Mouse (Mus musculus) T-cell, adult 66 days (primary cell): ENCODE measurements around the gene Lcn2. TPM values are rescaled to one million over a fixed set of nuclear protein-coding genes. Genes with fewer than 3 reads are reported as not detected.

Source experiments
- total RNA-seq, 2 experiments: library from RNA; stranded (reverse); gene quantifications; 3 replicates in 1 of 2; 4 replicates in 1 of 2; pipeline ENCODE4 v1.2.4; 2023

Lcn2 gene
- 1 to 10 TPM; 1.9 to 2.4 TPM for total RNA-seq

DNA sequence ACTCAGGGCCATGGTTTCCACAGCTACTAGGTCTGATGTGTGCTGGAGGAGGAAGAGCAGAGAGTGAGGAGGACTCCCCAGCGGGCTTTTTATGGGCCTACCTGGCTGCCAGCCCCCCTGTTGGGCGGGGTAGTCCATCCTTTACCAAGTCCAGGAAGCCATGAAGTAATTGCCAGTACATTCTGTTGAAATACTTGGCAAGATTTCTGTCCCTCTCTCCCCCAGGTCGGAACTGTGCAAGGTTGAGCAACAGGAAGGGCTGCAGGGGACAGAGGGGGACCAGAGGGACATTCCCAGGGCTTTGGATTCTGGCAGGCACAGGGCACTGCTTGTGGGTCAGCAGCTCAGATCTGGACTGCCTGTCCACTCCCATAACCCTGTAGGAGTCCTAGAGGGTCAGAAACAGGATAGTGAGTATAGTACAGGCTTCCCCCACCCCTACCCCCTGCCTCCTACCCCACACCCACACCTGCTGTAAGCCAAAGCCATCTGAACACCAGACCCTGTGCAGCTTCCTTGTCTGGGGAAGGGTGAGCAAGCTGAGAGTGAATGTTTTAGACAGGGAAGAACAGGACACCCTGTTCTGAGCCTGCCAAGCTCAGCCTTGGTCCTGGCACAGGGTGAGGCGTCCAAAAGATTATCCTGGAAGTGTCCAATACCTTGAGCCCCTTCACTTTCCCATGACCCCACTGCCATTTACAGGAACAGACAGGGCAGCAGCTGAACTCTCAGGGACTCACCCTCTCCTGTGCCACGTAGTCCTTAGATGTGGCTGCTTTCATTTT lies at the start of gene Lcn2:
Gene Lcn2 (minus strand): TSS at position 547 of the 785 bp plus-strand sequence.

DNA sequence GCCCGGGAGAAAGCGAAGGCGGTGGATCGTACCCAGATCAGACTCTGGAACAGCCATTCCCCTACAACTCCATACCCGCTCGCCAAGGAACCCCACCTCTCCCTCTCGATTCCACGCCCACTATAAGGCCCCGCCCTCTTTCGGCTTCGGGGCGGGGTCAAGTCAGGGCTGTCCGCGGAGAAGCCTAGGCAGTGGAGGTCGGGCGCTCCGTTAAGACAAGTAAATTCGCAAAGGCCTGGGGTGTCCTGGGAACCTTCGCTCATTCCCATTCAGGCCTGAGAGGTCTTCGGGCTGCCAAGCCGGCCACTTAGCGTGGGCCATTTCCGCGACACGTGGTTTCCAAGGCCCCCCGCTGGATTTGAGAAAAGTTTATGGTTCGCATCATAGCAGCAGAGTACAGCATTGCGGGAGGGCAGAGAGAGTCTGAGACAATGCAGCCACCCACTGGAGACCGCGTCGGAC lies 7.5 kb upstream of the Lcn2 start, which contains the start of gene Ptges2:
Gene Ptges2 (plus strand): TSS at position 413 of the 462 bp plus-strand sequence.

DNA sequence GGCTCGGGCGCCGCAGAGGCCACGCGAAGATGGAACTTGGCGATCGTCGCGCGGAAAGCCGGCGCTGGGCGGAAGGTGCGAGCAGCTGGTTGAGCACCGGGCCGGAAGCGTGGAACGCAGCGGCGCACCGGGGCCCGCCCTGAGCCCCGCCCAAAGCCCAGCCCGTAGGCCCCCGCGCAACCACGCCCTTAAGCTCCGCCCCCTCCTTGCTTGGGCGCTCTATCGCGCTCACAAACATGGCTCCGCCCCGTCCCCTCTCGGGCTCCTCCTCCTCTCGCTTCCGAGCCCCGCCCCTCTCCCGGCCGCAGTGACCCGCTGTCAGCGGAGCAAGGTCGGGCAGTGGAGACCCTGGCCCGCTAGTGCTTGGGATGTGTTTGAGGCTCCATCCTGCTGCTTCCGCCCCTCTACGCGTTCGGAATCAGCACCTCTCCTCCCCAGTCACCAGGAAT lies 6.3 kb downstream of the Lcn2 start, which contains the start of gene 1110008P14Rik:
Gene 1110008P14Rik (minus strand): TSS at position 164 of the 449 bp plus-strand sequence.

DNA sequence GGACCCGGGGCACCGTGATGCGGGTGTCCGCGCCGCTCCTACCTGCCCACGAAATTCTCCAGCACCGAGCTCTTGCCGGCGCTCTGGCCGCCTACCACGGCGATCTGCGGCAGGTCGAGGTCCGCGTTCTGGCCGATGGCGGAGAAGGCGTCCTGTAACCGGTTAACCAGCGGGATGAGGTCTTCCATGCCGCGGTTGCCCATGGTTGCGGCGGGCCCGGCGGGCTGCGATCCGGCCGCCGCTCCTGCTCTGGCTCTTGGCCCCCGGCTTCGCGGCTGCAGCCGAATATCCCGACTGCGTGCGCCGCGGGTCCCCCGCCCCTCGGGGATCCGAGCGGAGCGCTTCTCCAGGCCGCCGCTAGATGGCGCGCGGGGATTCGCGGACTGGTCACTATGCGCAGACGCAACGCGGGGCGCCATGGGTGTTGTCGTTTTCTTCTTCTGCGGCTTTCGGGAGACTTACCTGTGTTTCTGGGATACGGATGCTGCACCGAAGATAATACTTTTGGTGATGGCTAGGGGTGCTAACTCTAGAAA lies 35.0 kb downstream of the Lcn2 start, which contains the start of gene Dnm1:
Gene Dnm1 (minus strand): TSS at position 332 of the 536 bp plus-strand sequence.

DNA sequence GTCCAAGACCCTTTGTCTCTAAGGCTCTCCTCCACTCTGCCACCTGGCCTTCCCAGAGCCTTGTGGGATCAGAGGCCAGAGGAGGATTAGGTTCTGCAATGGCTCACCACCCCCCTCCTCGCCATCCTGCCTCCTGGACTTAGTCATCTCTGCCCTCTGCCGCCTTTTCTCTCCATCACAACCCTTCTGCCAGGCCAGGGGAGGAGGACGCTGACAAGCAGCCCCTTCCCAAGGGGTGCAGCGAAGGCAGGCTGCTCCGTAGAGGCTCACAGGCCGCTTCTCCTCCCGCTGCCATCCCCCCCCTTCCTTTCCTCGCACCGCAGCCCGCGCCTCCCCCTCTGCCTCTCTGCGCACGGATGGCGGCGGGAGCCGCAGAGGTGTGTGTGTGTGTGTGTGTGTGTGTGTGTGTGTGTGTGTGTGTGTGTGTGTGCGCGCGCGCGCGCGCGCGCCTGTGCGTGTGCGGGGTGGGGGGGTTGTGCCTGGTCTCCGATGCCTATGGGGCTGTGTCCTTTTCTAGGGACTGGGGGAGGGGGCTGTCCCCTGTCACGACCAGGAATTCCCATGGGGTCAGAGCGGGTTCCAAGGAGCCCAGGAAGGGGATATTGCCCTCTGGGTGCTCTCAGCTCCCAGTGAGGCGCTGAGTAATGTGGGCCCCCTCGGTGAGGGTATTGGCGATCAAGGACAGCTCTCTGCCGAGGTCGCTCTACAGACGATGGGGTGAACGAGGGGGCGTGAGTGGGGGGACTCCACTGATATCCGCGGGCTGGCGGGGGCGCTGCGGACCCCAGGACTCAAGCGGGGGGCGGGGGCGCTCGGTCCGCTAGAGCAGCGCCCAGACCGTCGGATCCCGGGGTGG lies 35.7 kb downstream of the Lcn2 start, which contains the start of gene Ciz1:
Gene Ciz1 (plus strand): TSS at position 177 of the 856 bp plus-strand sequence.

Other genes with a start within 250 kb of the Lcn2 start
- 100 to 1,000 TPM; 164 to 165 TPM for gene Prrc2b, start 237.2 kb downstream of the Lcn2 start, total RNA-seq
- gene Pomt1, start 151.7 kb downstream of the Lcn2 start, total RNA-seq, result 10 to 100 TPM; 22.4 to 36.3 TPM
- 100 to 1,000 TPM; 116 to 123 TPM for gene Uck1, start 128.1 kb downstream of the Lcn2 start, total RNA-seq
- gene Golga2, start 100.9 kb downstream of the Lcn2 start, total RNA-seq, result 10 to 100 TPM; 50.2 to 63.1 TPM
- 10 to 100 TPM; 79.4 to 92.1 TPM for gene Swi5, start 100.2 kb downstream of the Lcn2 start, total RNA-seq
- gene Ciz1, start 35.9 kb downstream of the Lcn2 start, total RNA-seq, result 100 to 1,000 TPM; 116 to 117 TPM
- gene Dnm1, start 34.9 kb downstream of the Lcn2 start, total RNA-seq, result not detected
- gene 1110008P14Rik, start 6.3 kb downstream of the Lcn2 start, total RNA-seq, result 10 to 100 TPM; 21.5 to 25.8 TPM
- 1 to 10 TPM; 5.8 to 7.8 TPM for gene Ptges2, start 7.6 kb upstream of the Lcn2 start, total RNA-seq
- 1 to 10 TPM; 5.1 to 5.2 TPM for gene Naif1, start 62.2 kb upstream of the Lcn2 start, total RNA-seq
- 10 to 100 TPM; 46.4 to 58.3 TPM for gene Slc25a25, start 63.2 kb upstream of the Lcn2 start, total RNA-seq
- 100 to 1,000 TPM; 173 to 175 TPM for gene Fam102a, start 147.1 kb upstream of the Lcn2 start, total RNA-seq
- 10 to 100 TPM; 57.9 to 58.0 TPM for gene Dpm2, start 182.6 kb upstream of the Lcn2 start, total RNA-seq
- 1 to 10 TPM; 1.2 to 1.3 TPM for gene Pip5kl1, start 186.5 kb upstream of the Lcn2 start, total RNA-seq
- gene 9430097D07Rik, start 187.4 kb upstream of the Lcn2 start, total RNA-seq, result not detected
- 10 to 100 TPM; 21.4 to 24.5 TPM for gene St6galnac4, start 198.8 kb upstream of the Lcn2 start, total RNA-seq
- 1 to 10 TPM; 5.1 to 6.9 TPM for gene St6galnac6, start 211.5 kb upstream of the Lcn2 start, total RNA-seq
- not detected for gene Ak1, start 233.5 kb upstream of the Lcn2 start, total RNA-seq